Mouse (Mus musculus) intestine, embryonic 16.5 days (tissue): ENCODE results near the gene Epn1. TPM values are rescaled to one million over a fixed set of nuclear protein-coding genes. Genes with fewer than 3 reads are reported as not detected.

ENCODE experiments used
- ATAC-seq: fragments of 200-750 bp; cut with Nextera tagmentation; 2 replicates; pipeline ENCODE4 v1.8.0; 2017; ENCODE audit warnings: moderate TSS enrichment, moderate library complexity
- H3K27ac ChIP-seq: fragments of 300-500 bp; sonication (generic); 2 replicates; pipeline ENCODE4 v1.5.1; 2014; ENCODE audit warnings: mild to moderate bottlenecking, low read length
- H3K27me3 ChIP-seq: fragments of 300-500 bp; sonication (generic); replicated peaks from 2 replicates; pipeline ENCODE4 v1.6.1; 2014; ENCODE audit warnings: low read length, control low read depth, mixed read lengths; ENCODE audit not compliant: control insufficient read depth, insufficient read depth
- H3K36me3 ChIP-seq: fragments of 300-500 bp; sonication (generic); 2 replicates; pipeline ENCODE4 v1.6.1; 2014; ENCODE audit warnings: low read length, control low read depth; ENCODE audit not compliant: control insufficient read depth, insufficient read depth
- H3K4me1 ChIP-seq: fragments of 300-500 bp; sonication (generic); 2 replicates; pipeline ENCODE4 v1.6.1; 2014; ENCODE audit warnings: low read length, control low read depth, mixed read lengths; ENCODE audit not compliant: control insufficient read depth, insufficient read depth
- H3K4me2 ChIP-seq: fragments of 300-500 bp; sonication (generic); 2 replicates; pipeline ENCODE4 v1.6.1; 2014; ENCODE audit warnings: low read depth, low read length, control low read depth
- H3K4me3 ChIP-seq: fragments of 300-500 bp; sonication (generic); 2 replicates; pipeline ENCODE4 v1.5.1; 2014; ENCODE audit warnings: mild to moderate bottlenecking, low read length
- H3K9ac ChIP-seq: fragments of 300-500 bp; sonication (generic); 2 replicates; pipeline ENCODE4 v1.6.1; 2014; ENCODE audit warnings: low read depth, low read length
- H3K9me3 ChIP-seq: fragments of 300-500 bp; sonication (generic); 2 replicates; pipeline ENCODE4 v1.6.1; 2016; ENCODE audit warnings: low read length, control low read depth; ENCODE audit not compliant: control insufficient read depth
- WGBS: fragments of 180-500 bp; shearing (Covaris S2); extraction: QIAGEN DNeasy Blood & Tissue Kit; methylation state at CpG from one replicate; pipeline ENCODE4 v1.1.7; 2014; 5-methylcytosine and 5-hydroxymethylcytosine counted together
- polyA plus RNA-seq: library from polyadenylated mRNA; unstranded; fragments of >200 nt; fragmentation: Nextera tagmentation; extraction: Ambion mirVana; gene quantifications from 2 replicates; pipeline ENCODE4 v1.2.1, GENCODE M21; 2015

The Epn1 gene
- polyA plus RNA-seq, 1 experiment from 2014 or later: 75.0 TPM

DNA sequence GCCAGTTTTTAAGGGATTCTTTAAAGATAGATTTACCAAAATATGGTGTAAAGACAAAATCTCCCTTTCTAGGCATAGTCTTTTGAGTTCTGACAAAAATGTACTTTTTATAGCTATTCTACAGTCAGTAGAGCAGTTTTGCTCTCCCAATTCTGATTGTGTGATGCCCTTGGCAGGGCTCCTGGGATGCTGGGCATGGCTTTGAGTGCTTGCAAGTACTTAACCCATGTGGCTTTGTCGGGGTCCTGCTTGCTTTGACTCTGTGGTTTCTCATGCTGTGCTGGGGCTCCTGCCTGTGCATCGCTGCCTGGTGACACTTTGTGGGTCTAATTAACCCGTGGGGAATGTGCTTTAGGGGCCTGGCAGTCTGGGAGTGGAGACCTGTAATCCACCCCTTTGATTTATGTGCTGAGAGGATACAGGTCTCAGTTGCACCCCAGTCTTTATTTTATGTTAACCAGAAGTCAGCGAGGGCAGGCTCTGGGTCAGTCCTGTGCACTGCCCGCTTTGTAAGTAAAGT lies 6.9 kb downstream of the Epn1 start:
- no peaks in the 10 kb centered on the region for H3K9me3 ChIP-seq
- H3K36me3 ChIP-seq: peaks cover 6% of the 10 kb centered on the region; the same call in 1 of the 2 replicates
- ATAC-seq: no peak
- no peak overlapping the region for H3K4me2 ChIP-seq
- H3K27me3 ChIP-seq: no peaks in the 10 kb centered on the region
- no peak overlapping the region for H3K9ac ChIP-seq
- H3K4me1 ChIP-seq: peaks cover 9% of the 10 kb centered on the region
- no peak overlapping the region for H3K4me3 ChIP-seq
- H3K27ac ChIP-seq: peak overlapping the region; percentile 73
- whole genome bisulfite sequencing: 55% methylated on average over 5 of the region's 5 CpGs

DNA sequence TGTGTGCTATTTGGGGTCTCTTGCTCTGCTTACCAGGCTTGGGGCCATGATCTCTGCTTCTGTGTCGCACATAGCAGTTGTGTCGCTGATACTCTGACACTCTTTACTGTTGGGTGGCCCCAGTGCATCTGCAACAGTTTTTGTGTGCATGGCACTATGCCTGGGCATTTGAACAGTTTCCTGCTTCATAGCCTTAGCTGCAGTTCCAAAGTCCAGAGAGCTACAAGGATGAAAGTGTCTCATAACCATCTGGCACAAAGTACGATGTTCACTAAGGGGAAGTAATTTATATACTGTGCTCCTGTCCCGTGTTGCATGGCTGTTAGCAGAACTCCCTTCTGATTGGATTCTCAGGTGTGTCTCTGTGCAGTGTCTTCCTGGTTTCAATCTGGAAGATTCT lies 7.9 kb downstream of the Epn1 start:
- Histone ChIP-seq H3K36me3 (peaks cover 9% of the 10 kb centered on the region; the same call in 1 of the 2 replicates), H3K4me3 (no peak overlapping the region), H3K4me1 (peaks cover 9% of the 10 kb centered on the region), H3K27me3 (no peaks in the 10 kb centered on the region), H3K27ac (peak overlapping the region; percentile 82), H3K4me2 (no peak overlapping the region), H3K9me3 (no peaks in the 10 kb centered on the region), H3K9ac (no peak overlapping the region)
- peak; percentile 89 for ATAC-seq
- WGBS: 64% methylated on average over 4 of the region's 4 CpGs

- no peak overlapping the region for H3K4me2 ChIP-seq
- no peaks in the 10 kb centered on the region for H3K9me3 ChIP-seq
- no peak overlapping the region for H3K27ac ChIP-seq
- no peak overlapping the region for H3K4me3 ChIP-seq
- H3K27me3 ChIP-seq: no peaks in the 10 kb centered on the region
- no peak for ATAC-seq
- H3K4me1 ChIP-seq: peaks cover 10% of the 10 kb centered on the region
- no peak overlapping the region for H3K9ac ChIP-seq
- WGBS: 93% methylated on average over 15 of the region's 15 CpGs
- H3K36me3 ChIP-seq: peaks cover 16% of the 10 kb centered on the region
Measured at GRCm38 (mm10) chr7:5089853-5090252, 9.8 kb downstream of the Epn1 start.

GRCm38 (mm10) chr7:5091008-5091728 lies 11.1 kb downstream of the Epn1 start:
- 91% methylated on average over 15 of the region's 15 CpGs for WGBS
- Histone ChIP-seq H3K4me1 (peaks cover 10% of the 10 kb centered on the region), H3K36me3 (peaks cover 27% of the 10 kb centered on the region)

GRCm38 (mm10) chr7:5092381-5092780 lies 12.3 kb downstream of the Epn1 start:
- WGBS: 71% methylated on average over 6 of the region's 6 CpGs
- Histone ChIP-seq H3K4me1 (peaks cover 7% of the 10 kb centered on the region), H3K36me3 (peaks cover 31% of the 10 kb centered on the region), H3K4me2 (no peak overlapping the region), H3K9me3 (no peaks in the 10 kb centered on the region), H3K4me3 (no peak overlapping the region), H3K9ac (no peak overlapping the region), H3K27ac (no peak overlapping the region), H3K27me3 (no peaks in the 10 kb centered on the region)
- ATAC-seq: no peak

More at GRCm38 (mm10) chr7:5091008-5091728, 11.1 kb downstream of the Epn1 start:
- Histone ChIP-seq H3K27me3 (no peaks in the 10 kb centered on the region), H3K9ac (no peak overlapping the region), H3K4me2 (no peak overlapping the region), H3K27ac (no peak overlapping the region), H3K9me3 (no peaks in the 10 kb centered on the region), H3K4me3 (no peak overlapping the region)
- ATAC-seq: no peak

DNA sequence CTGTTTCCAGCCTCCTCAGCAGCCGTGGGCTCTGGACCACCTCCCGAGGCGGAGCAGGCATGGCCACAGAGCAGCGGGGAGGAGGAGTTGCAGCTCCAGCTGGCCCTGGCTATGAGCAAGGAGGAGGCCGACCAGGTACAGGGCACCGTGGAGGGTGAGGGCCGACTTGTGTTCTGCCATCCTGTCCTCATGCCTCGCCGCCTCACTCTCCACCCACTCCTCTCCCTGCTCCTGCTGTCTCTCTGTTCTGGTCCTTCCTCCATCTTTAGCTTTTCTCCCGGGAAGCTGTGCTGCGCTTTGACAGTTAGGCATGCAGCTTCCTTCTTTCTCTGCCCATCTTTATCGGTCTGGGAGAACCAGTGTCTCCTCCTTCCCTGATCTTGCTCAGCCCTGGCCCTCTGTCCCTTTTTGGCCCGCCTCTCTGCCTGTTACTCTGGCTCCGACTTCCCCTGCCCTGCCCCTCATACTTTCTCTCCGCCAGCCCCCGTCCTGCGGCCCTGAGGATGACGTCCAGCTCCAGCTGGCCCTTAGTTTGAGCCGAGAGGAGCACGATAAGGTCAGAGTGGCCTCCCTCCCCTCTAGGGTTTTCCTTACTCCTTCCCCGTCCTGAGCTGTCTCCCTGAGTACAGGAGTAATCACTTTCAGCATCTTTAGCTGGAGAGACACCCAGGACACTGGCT lies 12.9 kb downstream of the Epn1 start:
- 78% methylated on average over 21 of the region's 21 CpGs for WGBS
- Histone ChIP-seq H3K4me2 (no peak overlapping the region), H3K27me3 (no peaks in the 10 kb centered on the region), H3K4me3 (no peak overlapping the region), H3K27ac (no peak overlapping the region), H3K9me3 (no peaks in the 10 kb centered on the region), H3K36me3 (peaks cover 34% of the 10 kb centered on the region), H3K9ac (no peak overlapping the region), H3K4me1 (peaks cover 7% of the 10 kb centered on the region)
- ATAC-seq: no peak

DNA sequence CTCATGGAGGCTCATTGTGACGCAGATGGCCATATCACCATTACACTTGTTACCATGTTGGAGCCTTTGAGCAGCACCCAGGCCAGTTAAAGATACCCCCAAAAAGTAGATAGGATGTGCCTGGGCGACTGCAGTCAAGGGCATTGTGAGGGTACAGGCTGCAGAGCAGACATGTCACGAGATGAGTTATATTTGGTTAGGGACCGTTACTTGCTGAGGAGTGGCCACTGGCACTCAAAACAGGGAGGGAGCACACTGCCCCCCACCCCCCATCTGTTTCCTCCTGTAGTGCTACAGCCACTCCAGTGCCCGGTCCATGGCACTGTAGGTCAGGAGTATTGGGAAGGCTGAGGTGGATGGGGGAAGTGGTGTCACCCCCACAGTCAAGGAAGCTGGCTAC lies 18.7 kb downstream of the Epn1 start:
- Histone ChIP-seq H3K4me1 (no peaks in the 10 kb centered on the region), H3K27me3 (no peaks in the 10 kb centered on the region), H3K4me2 (no peak overlapping the region), H3K27ac (no peak overlapping the region), H3K36me3 (peaks cover 24% of the 10 kb centered on the region), H3K9me3 (no peaks in the 10 kb centered on the region), H3K4me3 (no peak overlapping the region), H3K9ac (no peak overlapping the region)
- no peak for ATAC-seq
- WGBS: 90% methylated on average over 5 of the region's 5 CpGs

DNA sequence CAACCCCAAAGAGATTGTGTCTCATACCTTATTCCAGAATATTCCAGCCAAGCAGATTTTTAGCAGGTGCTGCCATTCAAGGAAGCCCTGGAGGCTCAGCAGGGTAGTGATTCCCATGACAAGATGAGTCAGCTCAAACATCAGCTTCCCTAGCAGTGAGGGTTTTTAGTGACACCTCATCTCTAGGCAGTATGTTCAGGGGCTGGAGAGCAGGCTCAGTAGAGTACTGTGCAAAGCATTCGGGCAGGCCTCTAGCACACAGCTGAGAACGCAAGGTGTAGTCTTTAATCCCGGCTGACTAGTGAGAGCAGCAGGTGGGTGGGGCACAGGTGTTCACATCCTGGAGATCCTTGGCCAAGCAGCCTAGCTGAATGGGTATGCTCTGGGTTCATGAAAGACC lies 19.8 kb downstream of the Epn1 start:
- Histone ChIP-seq H3K27ac (no peak overlapping the region), H3K9me3 (no peaks in the 10 kb centered on the region), H3K4me3 (no peak overlapping the region), H3K9ac (no peak overlapping the region), H3K4me2 (no peak overlapping the region), H3K27me3 (no peaks in the 10 kb centered on the region), H3K36me3 (peaks cover 22% of the 10 kb centered on the region), H3K4me1 (no peaks in the 10 kb centered on the region)
- WGBS: 80% methylated on average over 3 of the region's 3 CpGs
- ATAC-seq: peak; percentile 36; the same call in 1 of the 2 replicates

DNA sequence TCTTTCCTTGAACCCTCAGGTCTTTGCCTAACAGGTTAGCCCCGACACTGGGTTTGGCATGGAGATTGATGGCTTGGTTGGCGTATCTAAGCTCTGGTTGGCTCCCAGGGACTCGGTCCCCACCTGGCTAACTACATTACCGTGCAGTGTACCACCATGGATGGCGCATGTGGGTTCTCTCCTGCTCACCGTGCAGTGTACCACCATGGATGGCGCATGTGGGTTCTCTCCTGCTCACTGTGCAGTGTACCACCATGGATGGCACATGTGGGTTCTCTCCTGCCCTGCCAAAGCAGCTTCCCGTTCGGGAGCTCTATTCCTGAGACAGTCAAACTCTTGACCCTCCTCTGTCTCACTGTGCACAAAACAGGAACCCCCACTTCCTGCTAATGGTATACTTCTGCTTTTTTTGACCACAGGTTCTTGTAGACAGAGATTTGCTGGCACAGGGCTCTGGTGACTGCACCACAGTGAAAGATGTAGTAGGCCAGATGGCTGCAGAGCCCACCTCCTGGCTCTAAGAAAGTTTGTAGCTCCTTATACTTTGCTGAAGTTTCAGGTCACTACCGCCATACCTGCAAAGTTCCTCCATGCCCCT lies 21.1 kb downstream of the Epn1 start:
- ATAC-seq: no peak
- Histone ChIP-seq H3K36me3 (peaks cover 10% of the 10 kb centered on the region), H3K4me2 (no peak overlapping the region), H3K27me3 (no peaks in the 10 kb centered on the region), H3K4me1 (no peaks in the 10 kb centered on the region), H3K9me3 (no peaks in the 10 kb centered on the region), H3K9ac (no peak overlapping the region), H3K27ac (no peak overlapping the region), H3K4me3 (no peak overlapping the region)
- WGBS: 81% methylated on average over 10 of the region's 10 CpGs
